Mouse (Mus musculus): ENCODE measurements around the gene Tnni2.

Tnni2 gene

DNA sequence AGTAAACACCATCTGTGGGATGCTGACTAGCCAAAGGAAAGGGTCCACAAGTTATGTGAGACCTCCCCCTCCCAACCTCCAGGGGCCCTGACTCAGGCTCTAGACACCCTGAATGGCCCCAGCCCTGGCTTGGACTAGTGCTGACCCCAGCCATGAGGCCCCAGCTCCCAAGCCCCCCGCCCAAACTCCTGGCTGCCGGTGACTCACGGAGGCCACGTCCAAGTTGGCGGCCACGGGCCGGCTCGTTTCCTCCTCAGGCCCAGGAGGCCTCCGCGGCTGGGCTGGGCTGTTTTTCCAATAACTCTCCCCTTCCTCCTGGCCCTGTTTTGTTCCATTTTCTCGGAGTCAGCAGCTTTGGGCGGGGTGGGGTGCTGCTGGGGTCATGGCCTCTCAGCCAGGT, 43.2 kb downstream of the Tnni2 start:
- DNase-seq, result no peak

DNA sequence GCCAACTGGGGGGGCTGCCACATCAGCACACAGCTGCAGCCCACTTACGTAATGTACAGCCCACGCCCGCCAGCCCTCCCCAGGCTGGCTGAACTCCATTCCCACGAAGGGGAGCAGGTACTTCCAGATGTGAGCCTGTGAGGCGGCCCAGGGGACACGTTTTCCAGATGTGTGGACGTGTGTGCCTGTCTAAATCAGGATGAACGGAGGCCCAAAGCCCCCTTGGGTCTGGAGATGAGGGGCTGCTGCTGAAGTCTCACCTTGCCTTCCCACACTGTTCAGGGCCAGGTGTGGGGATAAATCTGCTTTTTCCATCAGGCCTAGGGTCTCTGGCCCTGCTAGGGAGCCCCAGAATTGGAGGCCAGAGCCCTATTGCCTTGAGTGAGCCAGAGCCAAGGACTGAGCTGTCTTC, 45.1 kb downstream of the Tnni2 start:
- no peak for DNase-seq

DNA sequence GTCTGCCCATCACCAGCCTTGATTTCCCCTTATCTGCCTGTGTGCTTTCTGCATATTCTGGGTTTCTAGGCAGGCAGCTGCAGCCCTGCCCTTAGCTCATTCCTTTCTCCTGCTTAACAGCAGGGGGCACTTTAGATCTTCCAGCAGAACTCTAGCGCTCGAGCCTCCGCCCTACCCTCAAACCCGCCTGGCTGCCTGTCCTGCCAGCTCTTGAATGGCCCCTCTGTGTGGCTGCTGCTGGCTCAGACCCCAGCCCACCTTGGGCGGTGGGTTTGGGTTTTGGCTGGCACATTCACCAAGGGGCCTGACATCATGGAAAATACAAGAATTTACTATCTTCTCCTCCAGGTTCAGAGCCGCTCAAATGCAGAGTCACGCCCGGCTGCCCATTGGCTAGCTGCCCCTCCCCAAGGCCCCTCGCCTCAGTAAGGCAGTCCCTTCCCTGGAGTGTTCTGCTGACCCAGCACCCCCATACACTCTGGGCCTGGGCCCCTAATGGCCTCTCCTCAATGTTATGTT, 45.8 kb downstream of the Tnni2 start:
- no peak for DNase-seq

DNA sequence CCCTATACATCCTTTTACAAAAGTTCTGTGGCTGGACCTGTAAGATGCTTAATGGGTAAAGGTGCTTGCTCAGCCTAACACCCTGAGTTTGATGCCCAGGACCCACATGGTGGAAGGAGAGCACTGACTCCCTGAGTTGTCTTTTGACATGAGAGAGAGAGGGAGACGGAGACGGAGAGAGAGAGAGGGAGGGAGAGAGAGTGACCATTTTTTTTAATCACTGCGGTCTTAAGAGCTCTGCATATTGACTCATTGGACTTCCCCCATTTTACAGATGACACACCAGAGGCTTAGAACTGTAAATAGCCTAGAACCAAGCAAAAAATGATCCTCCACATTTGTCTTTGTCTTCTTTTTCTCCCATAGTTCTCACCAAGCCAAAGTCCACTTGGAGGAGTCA, 46.4 kb downstream of the Tnni2 start:
- no peak for DNase-seq

DNA sequence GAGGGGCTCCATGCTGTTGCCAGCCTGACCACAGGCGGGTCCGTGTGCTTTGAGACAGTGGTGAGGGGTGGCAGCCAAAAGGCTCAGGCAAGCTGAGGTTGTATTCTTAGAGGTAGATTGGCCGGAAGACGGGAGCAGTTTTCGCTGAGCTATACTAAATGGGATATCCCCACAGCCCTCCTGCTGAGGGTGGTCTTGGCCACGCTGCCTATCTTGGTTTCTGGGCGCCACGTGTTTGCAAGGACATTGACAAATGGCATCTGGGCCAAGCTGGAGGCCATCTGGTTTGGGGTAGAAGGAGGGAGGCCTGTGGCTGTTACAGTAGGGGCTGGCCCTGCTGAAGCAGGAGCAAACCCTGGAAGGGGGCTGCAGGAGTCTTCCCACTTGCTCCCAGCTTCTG, 51.9 kb downstream of the Tnni2 start:
- no peak for DNase-seq
